Mouse (Mus musculus) frontal cortex, postnatal 25 days (tissue): ENCODE measurements around the gene Vmn2r30.
"Not testable (repeated sequence)": the region's sequence is repeated elsewhere in the genome, so short reads cannot be mapped to it uniquely, and the experiment has no call there.

Experiments
- DNase-seq, 2 experiments: peaks; one replicate each; pipeline ENCODE4 v3.0.0; 2022; ENCODE audit warnings: low spot score in 2 of 2

Gene Vmn2r30

GRCm38 (mm10) chr7:7337509-7337908 is at the start of gene Vmn2r30:
TSS of gene Vmn2r30 (minus strand) at chr7:7337609.
- not testable (repeated sequence) for DNase-seq

DNA sequence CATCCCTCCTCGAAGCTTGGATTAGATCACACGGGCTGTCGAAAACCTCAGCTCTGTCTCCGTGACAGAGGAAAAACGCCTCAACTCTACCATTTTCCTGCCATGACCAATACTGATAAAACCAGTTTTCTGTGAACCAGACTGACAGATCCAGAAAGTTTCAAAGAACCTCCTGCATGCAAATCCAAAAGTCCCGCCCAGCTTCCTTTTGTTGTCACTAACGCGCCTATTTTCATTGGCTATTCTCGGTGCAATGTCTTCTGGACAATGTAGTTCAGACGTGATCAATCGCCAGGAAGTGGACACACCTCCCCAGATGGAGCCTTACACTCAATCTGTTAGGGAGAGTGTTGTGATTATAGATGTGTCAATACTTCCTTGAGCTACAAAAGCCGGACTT is 37.0 kb upstream of the Vmn2r30 start, which contains the start of gene Gm45783:
Gm45783 (minus strand) TSS at position 143 of the 400 bp plus-strand sequence.
- DNase-seq = not testable (repeated sequence)

- no peak for DNase-seq
Measured at GRCm38 (mm10) chr7:7295595-7295994, 41.8 kb downstream of the Vmn2r30 start.

DNA sequence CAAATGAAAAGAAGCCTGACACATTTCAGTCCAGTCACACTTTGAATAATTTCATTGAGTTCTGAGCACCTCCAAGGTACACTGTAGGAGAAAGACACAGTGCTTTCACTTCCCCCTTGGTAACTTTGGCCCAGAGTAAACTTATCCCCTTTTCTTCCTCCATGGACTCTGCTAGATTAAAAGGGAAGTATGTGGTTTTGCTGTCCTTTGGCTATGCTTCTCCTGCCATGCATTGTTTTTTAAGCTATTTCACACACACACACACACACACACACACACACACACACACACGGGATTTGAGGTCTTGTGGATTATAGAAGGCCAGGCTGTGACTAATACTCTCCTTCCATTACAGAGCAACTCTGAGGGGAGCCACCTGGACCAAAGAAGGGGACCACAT is 56.0 kb downstream of the Vmn2r30 start:
- DNase-seq = no peak

- peak; percentile 83 to 84 for DNase-seq
Measured at GRCm38 (mm10) chr7:7277966-7278567, 59.3 kb downstream of the Vmn2r30 start, which contains the start of gene Gm45844. TSS of gene Gm45844 (minus strand) at chr7:7278289.

DNA sequence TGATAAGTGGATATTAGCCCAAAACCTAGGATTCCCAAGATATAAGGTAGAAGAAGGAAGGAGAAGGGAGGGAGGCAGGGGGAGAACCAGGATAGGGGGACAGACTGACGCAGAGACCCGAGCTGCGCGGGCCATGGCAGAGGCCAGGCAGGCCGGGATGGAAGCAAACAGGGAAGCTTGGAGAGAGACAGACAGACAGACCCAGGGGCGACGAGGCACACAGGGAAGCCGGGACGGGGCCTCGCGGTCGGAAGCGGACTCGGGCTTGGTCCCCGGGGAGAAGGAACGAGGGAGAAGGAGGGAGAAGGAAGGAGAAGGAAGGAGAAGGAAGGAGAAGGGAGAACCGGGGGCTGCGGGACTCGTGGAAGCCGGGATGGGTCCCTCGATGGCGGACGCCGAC is 59.9 kb downstream of the Vmn2r30 start:
- not testable (repeated sequence) for DNase-seq
